Mouse (Mus musculus): ENCODE results near the gene Kdelr1. TPM values are rescaled to one million over a fixed set of nuclear protein-coding genes. Genes with fewer than 3 reads are reported as not detected.
"Not testable (repeated sequence)": the region's sequence is repeated elsewhere in the genome, so short reads cannot be mapped to it uniquely, and the experiment has no call there.

Gene Kdelr1
- polyA plus RNA-seq, 1 experiment from 2014 or later: 58.7 TPM

DNA sequence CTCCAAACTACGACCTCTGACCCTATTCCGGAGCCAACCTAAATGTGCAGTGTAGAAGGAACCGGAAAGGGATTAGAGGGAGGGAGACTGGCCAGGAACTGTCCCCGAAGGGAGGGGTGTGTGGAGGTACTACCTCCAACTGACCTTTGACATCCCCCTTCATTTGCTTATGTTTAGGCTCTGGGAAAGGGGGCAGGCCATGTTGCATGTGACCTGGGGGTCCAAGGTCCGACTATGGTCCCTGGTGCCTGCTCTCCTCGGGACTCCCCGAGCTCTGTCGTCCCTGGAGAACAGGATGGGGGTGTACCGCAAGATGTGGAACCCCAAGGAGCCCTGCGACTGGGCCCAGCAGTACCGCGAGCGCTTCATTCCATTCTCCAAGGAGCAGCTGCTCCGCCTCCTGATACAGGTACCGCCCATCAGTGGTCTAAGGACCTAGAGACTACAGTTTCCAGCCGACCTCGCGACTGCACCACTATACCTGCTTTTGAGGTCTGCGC is 24.7 kb downstream of the Kdelr1 start:
- no peaks in the 10 kb centered on the region for H3K9me3 ChIP-seq
- peak; percentile 14 for ATAC-seq (ENCODE audit: extremely low read depth, insufficient number of reproducible peaks, low FRiP score, low TSS enrichment)
- peaks cover 16% of the 10 kb centered on the region for H3K4me1 ChIP-seq
- peak overlapping the region; percentile 96 for H3K4me2 ChIP-seq
- no peaks in the 10 kb centered on the region for H3K36me3 ChIP-seq
- H3K9ac ChIP-seq: peak overlapping the region; percentile 85
- no peaks in the 10 kb centered on the region for H3K27me3 ChIP-seq (replicated peaks)
- peak overlapping the region; percentile 65 for H3K4me3 ChIP-seq
- H3K27ac ChIP-seq (replicated peaks): peak overlapping the region; percentile 78
- 2% methylated on average over 19 of the region's 19 CpGs for WGBS

DNA sequence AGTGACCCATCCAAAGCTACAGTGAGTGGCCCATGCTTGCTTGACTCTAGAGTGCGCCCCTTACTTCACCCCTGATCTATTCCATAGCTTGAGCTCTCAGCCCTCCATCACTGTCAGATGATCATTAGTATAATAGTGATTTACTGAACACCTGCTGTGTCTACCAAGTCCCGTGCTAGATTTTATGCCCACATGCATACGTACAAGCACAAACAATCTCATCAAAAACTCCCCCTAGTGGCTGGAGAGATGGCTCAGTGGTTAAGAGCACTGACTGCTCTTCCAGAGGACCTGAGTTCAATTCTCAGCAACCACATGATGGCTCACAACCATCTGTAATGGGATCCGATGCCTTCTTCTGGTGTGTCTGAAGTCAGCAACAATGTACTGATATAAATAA is 25.6 kb downstream of the Kdelr1 start:
- H3K9me3 ChIP-seq; H3K36me3 ChIP-seq; H3K27me3 ChIP-seq (replicated peaks); ATAC-seq (ENCODE audit: extremely low read depth, insufficient number of reproducible peaks, low FRiP score, low TSS enrichment): not testable (repeated sequence)
- 0 out of 2 replicates have a peak overlapping the region, but pooled peaks have one; percentile 78 for H3K27ac ChIP-seq (replicated peaks)
- peak overlapping the region; percentile 85; the same call in 1 of the 2 replicates for H3K9ac ChIP-seq
- peaks cover 16% of the 10 kb centered on the region for H3K4me1 ChIP-seq
- H3K4me3 ChIP-seq: peak overlapping the region; percentile 65
- WGBS: 61% methylated on average over 4 of the region's 4 CpGs
- peak overlapping the region; percentile 96 for H3K4me2 ChIP-seq

DNA sequence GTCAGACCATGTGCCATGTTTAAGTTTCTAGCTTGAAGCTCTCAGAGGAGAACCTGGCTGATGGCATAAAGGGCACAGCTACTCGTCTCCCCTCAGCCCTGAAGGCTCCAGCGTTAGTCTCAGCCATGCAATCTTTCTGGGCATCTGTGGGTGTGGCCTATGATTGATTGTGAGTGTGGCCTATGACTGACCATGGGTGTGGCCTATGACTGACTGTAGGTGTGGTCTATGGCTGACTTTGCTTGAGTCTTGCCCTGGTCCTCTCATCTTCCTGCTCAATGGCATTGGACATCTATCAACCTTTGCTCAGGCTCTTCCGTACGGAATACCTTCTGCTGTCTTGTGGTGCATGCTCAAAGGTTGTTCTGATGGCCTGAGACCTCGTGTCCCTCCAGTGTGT is 29.0 kb downstream of the Kdelr1 start:
- H3K9ac ChIP-seq: no peak overlapping the region
- 51% methylated on average over 5 of the region's 5 CpGs for WGBS

DNA sequence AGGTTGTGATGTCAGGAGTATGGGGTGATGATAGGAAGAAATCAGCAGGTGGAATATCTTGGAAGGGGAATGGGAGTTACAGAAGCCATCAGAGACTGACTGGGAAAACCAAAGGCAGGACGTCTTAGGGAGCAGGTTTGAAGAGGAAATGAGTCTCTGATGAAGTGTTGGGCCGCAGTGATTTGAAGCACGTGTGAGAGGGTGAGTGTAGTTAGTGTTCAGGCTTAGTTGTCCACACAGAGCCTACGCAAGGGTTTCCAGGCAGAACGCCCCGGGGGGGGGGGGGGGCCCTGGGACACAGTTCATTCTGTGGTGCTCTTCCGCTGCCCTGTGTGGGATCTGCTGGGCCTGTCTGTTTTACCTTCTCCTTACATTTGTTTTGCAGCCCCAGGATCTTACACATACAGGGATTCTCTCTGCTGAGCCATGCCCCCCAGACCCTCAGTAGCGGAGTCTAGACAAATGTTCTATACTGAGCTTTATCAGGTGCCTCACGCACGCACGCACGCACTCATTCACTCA is 30.0 kb downstream of the Kdelr1 start:
- Histone ChIP-seq H3K4me3 (no peak overlapping the region), H3K27me3 (replicated peaks) (no peaks in the 10 kb centered on the region), H3K4me2 (no peak overlapping the region), H3K9me3 (no peaks in the 10 kb centered on the region), H3K4me1 (peaks cover 6% of the 10 kb centered on the region), H3K9ac (no peak overlapping the region), H3K36me3 (0 out of 2 replicates have a peak, but pooled peaks cover 2% of the 10 kb centered on the region), H3K27ac (replicated peaks) (0 out of 2 replicates have a peak overlapping the region, but pooled peaks have one; percentile 24)
- no peak for ATAC-seq (ENCODE audit: extremely low read depth, insufficient number of reproducible peaks, low FRiP score, low TSS enrichment)
- 68% methylated on average over 12 of the region's 12 CpGs for WGBS

More for the DNA sequence above, 29.0 kb downstream of the Kdelr1 start:
- Histone ChIP-seq H3K27ac (replicated peaks) (no peak overlapping the region), H3K4me2 (no peak overlapping the region), H3K4me3 (no peak overlapping the region), H3K4me1 (peaks cover 11% of the 10 kb centered on the region), H3K9me3 (no peaks in the 10 kb centered on the region), H3K36me3 (no peaks in the 10 kb centered on the region), H3K27me3 (replicated peaks) (no peaks in the 10 kb centered on the region)
- ATAC-seq (ENCODE audit: extremely low read depth, insufficient number of reproducible peaks, low FRiP score, low TSS enrichment): no peak

DNA sequence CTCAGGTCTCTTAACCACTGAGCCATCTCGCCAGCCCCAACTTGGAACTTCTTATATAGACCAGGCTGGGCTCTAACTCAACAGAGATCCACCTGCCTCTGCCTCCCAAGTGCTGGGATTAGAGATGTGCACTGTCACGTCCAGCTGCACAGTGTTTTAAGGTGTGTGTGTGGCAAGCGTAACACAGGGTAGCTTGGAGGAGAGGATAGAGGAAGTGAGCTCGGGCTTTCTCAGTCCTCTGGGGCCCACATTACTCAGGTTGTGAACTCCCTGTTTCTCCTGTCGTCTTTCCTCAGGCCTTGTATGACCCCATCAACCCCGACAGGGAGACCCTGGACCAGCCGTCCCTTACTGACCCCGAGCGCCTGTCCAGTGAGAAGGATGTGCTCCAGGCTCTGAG is 34.0 kb downstream of the Kdelr1 start:
- Histone ChIP-seq H3K4me2 (no peak overlapping the region), H3K27ac (replicated peaks) (no peak overlapping the region), H3K4me3 (no peak overlapping the region), H3K9ac (no peak overlapping the region), H3K4me1 (no peaks in the 10 kb centered on the region), H3K9me3 (0 out of 2 replicates have a peak, but pooled peaks cover 3% of the 10 kb centered on the region), H3K27me3 (replicated peaks) (no peaks in the 10 kb centered on the region), H3K36me3 (peaks cover 37% of the 10 kb centered on the region)
- WGBS: 88% methylated on average over 9 of the region's 9 CpGs
- no peak for ATAC-seq (ENCODE audit: extremely low read depth, insufficient number of reproducible peaks, low FRiP score, low TSS enrichment)

DNA sequence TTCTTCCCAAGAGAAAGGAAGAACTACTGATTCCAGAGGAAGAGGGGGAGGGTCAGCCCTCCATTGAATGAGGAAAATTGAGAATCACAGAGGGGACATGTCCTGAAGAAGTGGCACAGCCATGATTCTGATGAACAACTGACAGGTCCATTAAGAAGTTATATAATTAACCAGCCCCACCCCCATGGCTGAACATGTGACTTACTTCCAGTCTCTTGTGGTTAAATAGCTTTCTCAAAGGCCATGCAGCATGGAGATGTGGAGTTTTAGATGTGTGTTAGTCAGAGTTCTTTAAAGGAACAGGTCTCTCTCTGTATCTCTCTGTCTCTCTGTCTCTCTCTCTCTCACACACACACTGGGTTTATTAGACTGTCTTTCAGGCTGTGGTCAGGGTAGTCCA is 35.8 kb downstream of the Kdelr1 start:
- Histone ChIP-seq H3K4me2 (no peak overlapping the region), H3K9me3 (0 out of 2 replicates have a peak, but pooled peaks cover 3% of the 10 kb centered on the region), H3K27ac (replicated peaks) (no peak overlapping the region), H3K9ac (no peak overlapping the region), H3K36me3 (peaks cover 37% of the 10 kb centered on the region), H3K27me3 (replicated peaks) (no peaks in the 10 kb centered on the region), H3K4me1 (no peaks in the 10 kb centered on the region), H3K4me3 (no peak overlapping the region)
- ATAC-seq (ENCODE audit: extremely low read depth, insufficient number of reproducible peaks, low FRiP score, low TSS enrichment): no peak

DNA sequence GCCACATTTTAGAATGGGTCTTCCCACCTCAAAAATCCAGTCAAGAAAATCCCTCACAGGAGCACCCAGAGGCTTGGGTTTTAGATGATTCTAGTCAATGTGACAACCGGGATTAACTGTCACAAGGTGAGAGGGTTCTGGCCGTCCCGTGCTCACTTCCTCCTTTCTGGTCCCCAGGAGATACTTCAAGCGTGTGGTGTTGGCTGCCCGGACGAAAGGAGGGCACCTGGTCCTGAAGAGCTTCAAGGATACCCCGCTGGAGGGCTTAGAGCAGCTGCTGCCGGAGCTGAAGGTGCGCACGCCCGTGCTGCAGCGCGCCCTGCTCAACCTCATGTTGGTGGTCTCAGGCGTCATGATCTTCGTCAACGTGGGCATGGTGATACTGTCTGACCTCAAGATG is 36.6 kb downstream of the Kdelr1 start:
- 87% methylated on average over 16 of the region's 16 CpGs for WGBS
- Histone ChIP-seq H3K27ac (replicated peaks) (no peak overlapping the region), H3K9me3 (0 out of 2 replicates have a peak, but pooled peaks cover 3% of the 10 kb centered on the region), H3K36me3 (peaks cover 37% of the 10 kb centered on the region), H3K9ac (no peak overlapping the region), H3K4me2 (no peak overlapping the region), H3K4me3 (no peak overlapping the region), H3K4me1 (no peaks in the 10 kb centered on the region), H3K27me3 (replicated peaks) (no peaks in the 10 kb centered on the region)
- no peak for ATAC-seq (ENCODE audit: extremely low read depth, insufficient number of reproducible peaks, low FRiP score, low TSS enrichment)

DNA sequence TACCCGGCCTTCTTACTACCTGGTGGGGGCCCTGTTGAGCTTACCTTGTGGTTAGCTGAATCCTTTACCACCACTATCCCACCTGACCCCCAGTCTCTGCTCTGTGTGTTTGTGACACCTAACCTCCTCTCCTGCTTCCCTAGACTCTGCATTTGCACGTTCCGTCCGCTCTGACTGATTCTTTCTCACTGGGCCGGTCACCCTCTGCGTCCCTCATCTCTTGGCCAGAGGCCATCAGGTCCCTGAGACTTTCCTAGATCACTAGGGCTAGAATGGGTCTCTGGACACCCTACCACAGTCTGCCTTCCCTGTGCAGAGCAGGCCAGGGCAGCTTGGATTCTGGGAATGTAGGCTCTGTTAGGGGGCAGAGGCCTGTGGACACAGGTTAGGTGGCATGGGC is 41.5 kb downstream of the Kdelr1 start:
- WGBS: 80% methylated on average over 6 of the region's 6 CpGs
- Histone ChIP-seq H3K36me3 (peaks cover 28% of the 10 kb centered on the region), H3K9me3 (0 out of 2 replicates have a peak, but pooled peaks cover 3% of the 10 kb centered on the region)

DNA sequence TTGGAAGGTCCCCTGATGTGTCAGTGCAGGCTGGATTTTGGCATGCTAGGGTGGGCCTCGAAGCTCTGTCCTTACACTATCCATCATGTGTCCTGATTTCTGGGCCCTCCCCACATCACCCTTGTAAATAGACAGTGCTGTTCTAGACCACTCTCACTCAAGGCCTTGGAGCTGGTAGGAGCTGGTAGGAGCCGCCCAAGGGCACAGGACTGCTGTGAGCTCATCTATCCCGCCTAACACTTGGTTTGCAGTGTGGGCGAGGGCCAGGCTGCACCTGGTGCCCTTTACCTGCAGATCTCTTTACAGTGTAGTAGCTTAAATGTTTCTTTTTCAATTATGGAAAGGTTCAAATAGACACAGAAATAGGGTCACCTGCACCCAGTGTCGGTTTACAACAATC is 42.4 kb downstream of the Kdelr1 start:
- no peak overlapping the region for H3K4me3 ChIP-seq
- ATAC-seq (ENCODE audit: extremely low read depth, insufficient number of reproducible peaks, low FRiP score, low TSS enrichment): no peak
- 82% methylated on average over 5 of the region's 5 CpGs for WGBS

More for the DNA sequence above, 41.5 kb downstream of the Kdelr1 start:
- Histone ChIP-seq H3K4me1 (peaks cover 24% of the 10 kb centered on the region), H3K9ac (no peak overlapping the region), H3K27ac (replicated peaks) (no peak overlapping the region), H3K4me3 (no peak overlapping the region), H3K27me3 (replicated peaks) (no peaks in the 10 kb centered on the region; the same call in 1 of the 2 replicates), H3K4me2 (no peak overlapping the region)
- ATAC-seq (ENCODE audit: extremely low read depth, insufficient number of reproducible peaks, low FRiP score, low TSS enrichment): no peak

DNA sequence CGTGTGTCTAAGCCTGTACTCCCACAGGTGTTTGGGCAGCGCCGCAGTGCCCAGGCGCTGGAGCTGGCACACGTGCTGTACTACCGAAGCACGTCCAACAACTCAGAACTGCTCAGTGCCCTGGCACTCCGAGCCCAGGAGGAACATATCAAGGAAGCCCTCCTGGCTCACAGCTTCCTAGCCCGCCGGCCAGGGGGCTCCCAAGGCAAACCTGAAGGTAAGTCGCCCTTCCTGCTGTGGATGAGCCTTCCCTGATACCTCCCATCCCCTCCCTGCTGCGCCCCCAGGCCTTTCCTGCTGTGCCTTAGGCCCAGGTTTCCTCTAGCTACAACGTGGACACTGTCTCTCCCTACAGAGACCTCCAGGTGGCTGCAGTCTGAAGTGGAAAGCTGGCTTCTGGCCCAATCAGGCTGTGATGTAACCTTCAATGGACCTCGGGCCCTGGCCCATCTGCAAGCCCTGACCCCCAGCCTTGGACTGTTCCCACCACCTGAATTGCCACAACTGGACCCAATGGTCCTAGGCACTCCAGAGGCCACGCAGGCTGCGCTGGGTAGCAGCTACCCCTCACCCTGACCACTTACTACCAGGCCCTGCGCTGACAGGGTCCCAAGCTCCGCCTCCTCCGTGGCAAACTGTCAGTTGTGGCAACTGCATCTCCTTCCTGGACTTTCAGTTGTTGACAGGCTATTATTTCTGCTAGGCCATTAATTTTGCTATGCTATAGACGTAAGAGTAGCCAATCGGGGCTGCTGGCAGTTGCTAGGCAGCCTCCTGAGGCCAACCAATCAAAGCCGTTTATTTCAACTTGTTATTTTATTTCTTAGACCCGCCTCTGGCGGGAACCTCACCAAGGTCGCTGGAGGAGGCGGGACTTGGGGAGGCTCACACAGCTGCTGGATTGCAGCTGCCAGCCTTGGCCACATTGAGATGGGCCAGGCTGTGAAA is 43.8 kb downstream of the Kdelr1 start:
- H3K4me2 ChIP-seq: peak overlapping the region; percentile 68
- peak overlapping the region; percentile 42 for H3K4me3 ChIP-seq
- H3K4me1 ChIP-seq: peaks cover 42% of the 10 kb centered on the region
- H3K36me3 ChIP-seq: peaks cover 5% of the 10 kb centered on the region; the same call in 1 of the 2 replicates
- H3K9me3 ChIP-seq: no peaks in the 10 kb centered on the region
- peak overlapping the region; percentile 73 for H3K27ac ChIP-seq (replicated peaks)
- H3K27me3 ChIP-seq (replicated peaks): no peaks in the 10 kb centered on the region; the same call in 1 of the 2 replicates
- H3K9ac ChIP-seq: peak overlapping the region; percentile 74
- peak; percentile 53; the same call in 1 of the 2 replicates for ATAC-seq (ENCODE audit: extremely low read depth, insufficient number of reproducible peaks, low FRiP score, low TSS enrichment)
- WGBS: 38% methylated on average over 26 of the region's 26 CpGs

More for the DNA sequence above, 42.4 kb downstream of the Kdelr1 start:
- Histone ChIP-seq H3K4me2 (no peak overlapping the region), H3K9me3 (0 out of 2 replicates have a peak, but pooled peaks cover 1% of the 10 kb centered on the region), H3K9ac (no peak overlapping the region; the same call in 1 of the 2 replicates), H3K4me1 (peaks cover 34% of the 10 kb centered on the region), H3K36me3 (peaks cover 18% of the 10 kb centered on the region), H3K27ac (replicated peaks) (no peak overlapping the region), H3K27me3 (replicated peaks) (no peaks in the 10 kb centered on the region; the same call in 1 of the 2 replicates)

Data from heart, embryonic 13.5 days (tissue).